Mouse (Mus musculus): ENCODE measurements at regions not wholly inside any gene's neighbourhood (a gene's known extent, or its start where the extent isn't known, plus 50 kb on each side); places are given as distances from the start of the nearest gene placed in this dataset.

DNA sequence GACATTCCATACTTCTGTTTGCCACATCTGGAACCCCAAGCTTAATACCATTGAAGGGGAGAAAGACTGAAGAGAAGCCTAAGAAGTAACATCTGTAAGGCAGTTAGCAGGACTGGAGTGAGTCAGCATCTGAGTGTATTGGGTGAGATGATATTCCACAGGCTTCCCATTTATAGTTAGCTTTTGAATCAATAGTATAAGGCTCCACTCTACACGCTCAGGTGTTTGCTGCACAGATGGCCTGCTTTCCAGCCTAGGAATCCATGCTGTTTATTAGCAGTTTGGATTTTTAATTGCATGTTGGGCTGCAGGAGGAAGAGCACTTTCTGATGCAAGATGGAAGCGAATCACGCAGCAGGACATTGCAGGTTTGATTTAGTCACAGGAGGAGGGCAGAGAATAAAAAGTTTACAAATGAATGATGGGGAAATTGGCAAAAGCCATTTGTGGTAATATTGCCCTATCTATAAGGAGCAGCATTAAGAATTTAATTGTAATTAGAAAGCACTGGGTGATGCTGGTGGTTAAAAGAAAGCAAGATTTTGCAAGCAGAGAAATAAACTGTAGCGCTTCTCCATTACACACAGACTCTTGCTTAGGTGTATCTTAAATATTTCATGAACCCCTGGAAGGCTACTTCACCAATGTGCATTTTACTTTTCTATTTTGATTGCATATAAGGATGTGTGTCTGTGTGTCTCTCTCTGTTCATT, 109.8 kb upstream of the Kcnq5 start:
- no peak for TF ChIP-seq CTCF (IDR thresholded peaks at IDR 0.05; ENCODE audit: low read depth)
- TF ChIP-seq EP300 (IDR thresholded peaks at IDR 0.05; ENCODE audit: low read depth): no peak
